Mouse (Mus musculus) CH12.LX (cell line): ENCODE data around the gene Tha1. TPM values are rescaled to one million over a fixed set of nuclear protein-coding genes. Genes with fewer than 3 reads are reported as not detected.

Source experiments
- DNase-seq: peaks from one replicate; pipeline ENCODE4 v3.0.0-alpha.2; 2013; ENCODE audit errors: extremely low read depth
- H3K27ac ChIP-seq: 2 replicates; pipeline ENCODE4 v1.5.1; 2012; ENCODE audit warnings: low read depth, mild to moderate bottlenecking, control low read depth, moderate library complexity; ENCODE audit not compliant: insufficient read depth
- H3K27me3 ChIP-seq: replicated peaks from 2 replicates; pipeline ENCODE3; 2012; ENCODE audit warnings: inconsistent platforms
- H3K36me3 ChIP-seq, 2 experiments: replicated peaks in 1 of 2; 2 replicates each; pipeline versions ENCODE3 to v1.6.1; 2012; ENCODE audit warnings: inconsistent platforms in 1 of 2, low read length in 1 of 2, mild to moderate bottlenecking in 1 of 2, mixed read lengths in 1 of 2, moderate library complexity in 1 of 2; ENCODE audit not compliant: control insufficient read depth in 1 of 2, insufficient read depth in 1 of 2
- H3K4me1 ChIP-seq, 2 experiments: 2 replicates each; pipeline ENCODE4 v1.6.1; 2012; ENCODE audit warnings: inconsistent platforms in 1 of 2, moderate library complexity in 1 of 2; ENCODE audit not compliant: insufficient read depth in 2 of 2, control insufficient read depth in 1 of 2
- H3K4me2 ChIP-seq: 2 replicates; pipeline ENCODE4 v1.6.1; 2012; ENCODE audit warnings: low read depth, mild to moderate bottlenecking, control low read depth; ENCODE audit not compliant: poor library complexity, insufficient read depth, severe bottlenecking
- H3K4me3 ChIP-seq, 3 experiments: fragments of 150-350 bp in 1 of 3; sonication (generic) in 1 of 3; replicated peaks in 1 of 3; 2 replicates each; pipeline versions ENCODE3 to v1.5.1; 2011 to 2012; ENCODE audit warnings: low read depth in 2 of 3, low read length in 2 of 3, mild to moderate bottlenecking in 2 of 3, moderate library complexity in 2 of 3, control low read depth in 1 of 3, improper control_type of control experiment in 1 of 3, inconsistent platforms in 1 of 3, mixed read lengths in 1 of 3; ENCODE audit not compliant: poor library complexity in 1 of 3
- H3K79me2 ChIP-seq: replicated peaks from 2 replicates; pipeline ENCODE4 v1.6.1; 2012; ENCODE audit warnings: mild to moderate bottlenecking, moderate library complexity; ENCODE audit not compliant: control insufficient read depth, poor library complexity, insufficient read depth, severe bottlenecking; ENCODE audit errors: extremely low read depth
- H3K9ac ChIP-seq: 2 replicates; pipeline ENCODE4 v1.6.1; 2012; ENCODE audit warnings: low read depth, mild to moderate bottlenecking, control low read depth, moderate library complexity; ENCODE audit not compliant: insufficient read depth
- H3K9me3 ChIP-seq: replicated peaks from 2 replicates; pipeline ENCODE3; 2012; ENCODE audit warnings: low read length, inconsistent platforms, mixed read lengths
- CHD1 ChIP-seq: IDR thresholded peaks from 2 replicates; pipeline ENCODE4 v1.6.1; 2012; ENCODE audit warnings: low read depth, low read length, improper control_type of control experiment, inconsistent platforms
- CTCF ChIP-seq, 2 experiments: IDR thresholded peaks in 1 of 2; conservative IDR thresholded peaks in 1 of 2; 2 replicates each; pipeline ENCODE4 v1.5.1; 2011 to 2012; ENCODE audit warnings: low read depth in 2 of 2, low read length in 2 of 2, improper control_type of control experiment in 1 of 2, inconsistent platforms in 1 of 2, mild to moderate bottlenecking in 1 of 2, moderate library complexity in 1 of 2
- GABPA ChIP-seq: IDR thresholded peaks from 2 replicates; pipeline ENCODE4 v1.6.1; 2012; ENCODE audit warnings: low read depth, low read length, improper control_type of control experiment, inconsistent platforms; ENCODE audit not compliant: insufficient replicate concordance
- JUN ChIP-seq: IDR thresholded peaks from 2 replicates; pipeline ENCODE4 v1.6.1; 2011; ENCODE audit warnings: low read depth, mild to moderate bottlenecking, low read length, improper control_type of control experiment, moderate library complexity; ENCODE audit not compliant: insufficient read depth
- JUND ChIP-seq: conservative IDR thresholded peaks from 2 replicates; pipeline ENCODE4 v1.6.1; 2011; ENCODE audit warnings: low read depth, low read length, improper control_type of control experiment
- KAT2A ChIP-seq: IDR thresholded peaks from 2 replicates; pipeline ENCODE4 v1.6.1; 2012; ENCODE audit warnings: low read length, improper control_type of control experiment, inconsistent platforms; ENCODE audit not compliant: insufficient replicate concordance
- NELFE ChIP-seq: IDR thresholded peaks from 2 replicates; pipeline ENCODE4 v1.6.1; 2011; ENCODE audit warnings: low read depth, low read length, improper control_type of control experiment
- POLR2A ChIP-seq: IDR thresholded peaks from 2 replicates; pipeline ENCODE4 v1.6.1; 2011; ENCODE audit warnings: low read depth, mild to moderate bottlenecking, improper control_type of control experiment, low read length
- RAD21 ChIP-seq: IDR thresholded peaks from 2 replicates; pipeline ENCODE4 v1.6.1; 2011; ENCODE audit warnings: low read depth, mild to moderate bottlenecking, low read length, improper control_type of control experiment, moderate library complexity
- RCOR1 ChIP-seq: conservative IDR thresholded peaks from 2 replicates; pipeline ENCODE4 v1.6.1; 2012; ENCODE audit warnings: low read depth, mild to moderate bottlenecking, inconsistent platforms, low read length, improper control_type of control experiment
- TBP ChIP-seq: conservative IDR thresholded peaks from 2 replicates; pipeline ENCODE4 v1.6.1; 2011; ENCODE audit warnings: low read depth, low read length, improper control_type of control experiment
- TCF12 ChIP-seq: IDR thresholded peaks from 2 replicates; pipeline ENCODE4 v1.6.1; 2014; ENCODE audit warnings: low read depth, mild to moderate bottlenecking, inconsistent platforms, low read length, improper control_type of control experiment
- UBTF ChIP-seq: IDR thresholded peaks from 2 replicates; pipeline ENCODE4 v1.6.1; 2012; ENCODE audit warnings: low read depth, mild to moderate bottlenecking, inconsistent platforms, low read length, improper control_type of control experiment, moderate library complexity
- USF1 ChIP-seq: IDR thresholded peaks from 2 replicates; pipeline ENCODE4 v1.6.1; 2014; ENCODE audit warnings: low read depth, mild to moderate bottlenecking, inconsistent platforms, low read length, improper control_type of control experiment
- ZMIZ1 ChIP-seq: IDR thresholded peaks from 2 replicates; pipeline ENCODE4 v1.6.1; 2012; ENCODE audit warnings: low read depth, mild to moderate bottlenecking, inconsistent platforms, low read length, improper control_type of control experiment
- dilution Hi-C: fragments of 300-500 bp; cut with MboI; formaldehyde crosslinking; loops from 2 replicates; pipeline ENCODE4 v1.14.3; 2020; ENCODE audit warnings: low sequenced_read_pairs; ENCODE audit not compliant: extremely low pct_unique_long_range_greater_than_20kb, extremely low pct_ligation_motif_present
- in situ Hi-C: fragments of 300-500 bp; cut with MboI; formaldehyde crosslinking; loops from 3 replicates; pipeline ENCODE4 v1.14.3; 2019; ENCODE audit warnings: low sequenced_read_pairs, low pct_ligation_motif_present, low pct_unique_long_range_greater_than_20kb, mixed read lengths
- polyA plus RNA-seq: library from polyadenylated mRNA; unstranded; fragments of >175 nt; gene quantifications from 2 replicates; pipeline ENCODE4 v1.2.1, GENCODE M21; 2012; ENCODE audit warnings: low read depth; ENCODE audit not compliant: insufficient read length
- total RNA-seq, 2 experiments: library from RNA; depleted of rRNA; stranded (reverse); fragments of 300-350 nt in 1 of 2; fragments of >200 nt in 1 of 2; gene quantifications; 2 replicates each; pipeline ENCODE4 v1.2.3; 2012 to 2014

The Tha1 gene
- total and polyA plus RNA-seq, 3 experiments, result not detected

- no peak overlapping the region for H3K4me3 ChIP-seq
- no peak for TF ChIP-seq UBTF
- TF ChIP-seq ZMIZ1, result peak; percentile 48; the same call in 1 of the 2 replicates
- H3K36me3 ChIP-seq, result peaks cover 50 to 63% of the 10 kb centered on the region in 2 experiments
- dilution Hi-C loops (no loop called here), in situ Hi-C loops (loop anchor here (10.0 kb wide), 2 partner anchors 109 to 349 kb away; no protein-coding TSS in a partner anchor)
- DNase-seq, result no peak
- peaks cover 3 to 58% of the 10 kb centered on the region in 2 experiments; a peak in 2 of 4 replicates for H3K4me1 ChIP-seq
- H3K79me2 ChIP-seq, result peaks cover 51% of the 10 kb centered on the region
- H3K27me3 ChIP-seq, result no peaks in the 10 kb centered on the region
- no peak overlapping the region for H3K4me2 ChIP-seq
- no peak overlapping the region; the same call in 1 of the 2 replicates for H3K9ac ChIP-seq
- no peaks in the 10 kb centered on the region for H3K9me3 ChIP-seq
- H3K27ac ChIP-seq, result no peak overlapping the region
Observed at GRCm38 (mm10) chr11:117823411-117823810, 49.9 kb downstream of the Tha1 start.

GRCm38 (mm10) chr11:117822728-117823241, 50.5 kb downstream of the Tha1 start:
- H3K9ac ChIP-seq, result no peak overlapping the region
- no peak overlapping the region for H3K4me3 ChIP-seq
- TF ChIP-seq KAT2A (no peak), CTCF (conservative IDR thresholded peaks at IDR 0.05 in 1 of 2, IDR thresholded peaks at IDR 0.05 in 1 of 2; ENCODE audit: low read depth in 2 of 2, low read length in 2 of 2) (no peak), GABPA (no peak), POLR2A (peak; percentile 50), USF1 (no peak), JUN (no peak), CHD1 (no peak), TCF12 (no peak), JUND (no peak), RAD21 (no peak), ZMIZ1 (peak; percentile 69), NELFE (no peak), TBP (no peak), RCOR1 (0 out of 2 replicates have a peak, but pooled peaks have one; percentile 14)
- peaks cover 3 to 64% of the 10 kb centered on the region in 2 experiments; a peak in 2 of 4 replicates for H3K4me1 ChIP-seq
- H3K4me2 ChIP-seq, result no peak overlapping the region
- no peaks in the 10 kb centered on the region for H3K9me3 ChIP-seq
- no peaks in the 10 kb centered on the region for H3K27me3 ChIP-seq
- in situ Hi-C loops (loop anchor here (10.0 kb wide), 2 partner anchors 108 to 348 kb away; no protein-coding TSS in a partner anchor), dilution Hi-C loops (no loop called here)
- no peak for DNase-seq
- peaks cover 52% of the 10 kb centered on the region for H3K79me2 ChIP-seq
- H3K36me3 ChIP-seq, result peaks cover 56 to 69% of the 10 kb centered on the region in 2 experiments
- no peak overlapping the region for H3K27ac ChIP-seq
